Mouse (Mus musculus) testis, adult 2 months (tissue): ENCODE results near the gene Uggt1.

ENCODE experiments used
- CTCF ChIP-seq: fragments of 200-500 bp; IDR thresholded peaks from 2 replicates; pipeline ENCODE4 v1.5.1; 2012; ENCODE audit warnings: low read depth, mild to moderate bottlenecking, inconsistent platforms, low read length, moderate library complexity; ENCODE audit not compliant: control insufficient read depth, insufficient read depth, insufficient replicate concordance
- POLR2A ChIP-seq: fragments of 200-500 bp; IDR thresholded peaks from 2 replicates; pipeline ENCODE4 v1.6.1; 2012; ENCODE audit warnings: low read depth, mild to moderate bottlenecking, inconsistent platforms, low read length, moderate library complexity; ENCODE audit not compliant: control insufficient read depth

- TF ChIP-seq CTCF (no peak), POLR2A (no peak)
Observed at GRCm38 (mm10) chr1:36125076-36125475, 119.4 kb downstream of the Uggt1 start.
